Mouse (Mus musculus) hindbrain, embryonic 13.5 days (tissue): ENCODE results near the gene Aox3. TPM values are rescaled to one million over a fixed set of nuclear protein-coding genes. Genes with fewer than 3 reads are reported as not detected.

ENCODE experiments used
- polyA plus RNA-seq: library from polyadenylated mRNA; unstranded; fragments of >200 nt; fragmentation: Nextera tagmentation; extraction: Ambion mirVana; gene quantifications from 2 replicates; pipeline ENCODE4 v1.2.1, GENCODE M21; 2015

The Aox3 gene
- polyA plus RNA-seq, 1 experiment from 2014 or later, result 0.04 TPM

Other genes starting within 250 kb of the Aox3 start
- gene Sgo2a, start 117.2 kb upstream of the Aox3 start, polyA plus RNA-seq, result 4.3 and 5.6 TPM in 2 replicates
- gene Kctd18, start 94.2 kb upstream of the Aox3 start, polyA plus RNA-seq, result 23.1 and 26.2 TPM in 2 replicates
- gene Aox1, start 83.2 kb upstream of the Aox3 start, polyA plus RNA-seq, result 0.21 and 0.29 TPM in 2 replicates
- gene Aox4, start 97.3 kb downstream of the Aox3 start, polyA plus RNA-seq, result 0.18 and 0.34 TPM in 2 replicates
- gene Aox2, start 165.2 kb downstream of the Aox3 start, polyA plus RNA-seq, result 0.05 TPM in 2 replicates